Mouse (Mus musculus): ENCODE measurements around the gene Dnm1. TPM values are rescaled to one million over a fixed set of nuclear protein-coding genes. Genes with fewer than 3 reads are reported as not detected.

Gene Dnm1
- total RNA-seq (2022): 1,000 to 10,000 TPM; 1,146 to 1,253 (median 1,200) TPM

- DNase-seq (ENCODE audit: low spot score in 2 of 2): peak; percentile 87 to 96
These were observed at the start of gene Dnm1 for GRCm38 (mm10) chr2:32353007-32353542. Gene Dnm1, minus strand, starts transcription at chr2:32353338.

GRCm38 (mm10) chr2:32396695-32397094, 43.6 kb upstream of the Dnm1 start:
- DNase-seq (ENCODE audit: low spot score in 2 of 2): no peak

- peak; percentile 92 to 93 for DNase-seq (ENCODE audit: low spot score in 2 of 2)
These were observed 42.9 kb upstream of the Dnm1 start for GRCm38 (mm10) chr2:32395946-32396621.

GRCm38 (mm10) chr2:32395484-32395945, 42.4 kb upstream of the Dnm1 start, which contains the start of gene Ptges2:
Gene Ptges2, plus strand, starts transcription at chr2:32395896.
- DNase-seq (ENCODE audit: low spot score in 2 of 2): peak; percentile 87 to 89

GRCm38 (mm10) chr2:32394973-32395372, 41.8 kb upstream of the Dnm1 start:
- DNase-seq (ENCODE audit: low spot score in 2 of 2): peak in 1 of 2 experiments; percentile 33

- DNase-seq (ENCODE audit: low spot score in 2 of 2): no peak
These were observed 38.9 kb upstream of the Dnm1 start for GRCm38 (mm10) chr2:32392063-32392462.

- DNase-seq (ENCODE audit: low spot score in 2 of 2): no peak
These were observed 37.7 kb upstream of the Dnm1 start for GRCm38 (mm10) chr2:32390871-32391270.

- DNase-seq (ENCODE audit: low spot score in 2 of 2): no peak
These were observed 36.0 kb upstream of the Dnm1 start for GRCm38 (mm10) chr2:32389157-32389556.

GRCm38 (mm10) chr2:32387706-32388490, 34.8 kb upstream of the Dnm1 start, which contains the start of gene Lcn2:
Gene Lcn2, minus strand, starts transcription at chr2:32388252.
- DNase-seq (ENCODE audit: low spot score in 2 of 2): no peak

GRCm38 (mm10) chr2:32382689-32383088, 29.6 kb upstream of the Dnm1 start:
- DNase-seq (ENCODE audit: low spot score in 2 of 2): no peak

- DNase-seq (ENCODE audit: low spot score in 2 of 2): peak; percentile 88 to 90
These were observed 28.7 kb upstream of the Dnm1 start, which contains the start of gene 1110008P14Rik for GRCm38 (mm10) chr2:32381775-32382223. Gene 1110008P14Rik, minus strand, starts transcription at chr2:32381938.

GRCm38 (mm10) chr2:32381141-32381774, 28.1 kb upstream of the Dnm1 start:
- DNase-seq (ENCODE audit: low spot score in 2 of 2): peak in 1 of 2 experiments; percentile 36

GRCm38 (mm10) chr2:32380001-32380500, 26.9 kb upstream of the Dnm1 start:
- DNase-seq (ENCODE audit: low spot score in 2 of 2): peak in 1 of 2 experiments; percentile 31

- DNase-seq (ENCODE audit: low spot score in 2 of 2): no peak
These were observed 23.8 kb upstream of the Dnm1 start for GRCm38 (mm10) chr2:32376963-32377362.

GRCm38 (mm10) chr2:32375317-32375940, 22.3 kb upstream of the Dnm1 start:
- DNase-seq (ENCODE audit: low spot score in 2 of 2): peak in 1 of 2 experiments; percentile 26

- DNase-seq (ENCODE audit: low spot score in 2 of 2): no peak
These were observed 21.1 kb upstream of the Dnm1 start for GRCm38 (mm10) chr2:32374191-32374590.

- DNase-seq (ENCODE audit: low spot score in 2 of 2): no peak
These were observed 14.2 kb upstream of the Dnm1 start for GRCm38 (mm10) chr2:32367315-32367714.

- no peak for DNase-seq (ENCODE audit: low spot score in 2 of 2)
These were observed 11.0 kb upstream of the Dnm1 start for GRCm38 (mm10) chr2:32364121-32364520.

GRCm38 (mm10) chr2:32363376-32364106, 10.4 kb upstream of the Dnm1 start:
- DNase-seq (ENCODE audit: low spot score in 2 of 2): no peak

- DNase-seq (ENCODE audit: low spot score in 2 of 2): peak; percentile 79 to 88
These were observed 9.7 kb upstream of the Dnm1 start for GRCm38 (mm10) chr2:32362817-32363340.
